Mouse (Mus musculus) intestine, postnatal 0 days (tissue): ENCODE measurements at regions not wholly inside any gene's neighbourhood (a gene's known extent, or its start where the extent isn't known, plus 50 kb on each side); places are given as distances from the start of the nearest gene placed in this dataset.

Source experiments
- ATAC-seq: fragments of 200-750 bp; cut with Nextera tagmentation; 2 replicates; pipeline ENCODE4 v1.8.0; 2017; ENCODE audit warnings: mild to moderate bottlenecking, moderate TSS enrichment, moderate library complexity
- H3K27ac ChIP-seq: fragments of 300-500 bp; sonication (generic); 2 replicates; pipeline ENCODE4 v1.5.1; 2014; ENCODE audit warnings: mild to moderate bottlenecking, low read depth, low read length, moderate library complexity
- H3K27me3 ChIP-seq: fragments of 300-500 bp; sonication (generic); replicated peaks from 2 replicates; pipeline ENCODE4 v1.6.1; 2014; ENCODE audit warnings: low read length, mixed read lengths; ENCODE audit not compliant: control insufficient read depth, insufficient read depth
- H3K36me3 ChIP-seq: fragments of 300-500 bp; sonication (generic); 2 replicates; pipeline ENCODE4 v1.6.1; 2014; ENCODE audit warnings: mild to moderate bottlenecking, moderate library complexity; ENCODE audit not compliant: control insufficient read depth, insufficient read depth
- H3K4me1 ChIP-seq: fragments of 300-500 bp; sonication (generic); replicated peaks from 2 replicates; pipeline ENCODE4 v1.6.1; 2014; ENCODE audit warnings: antibody characterized with exemption, low read length, mixed read lengths; ENCODE audit not compliant: control insufficient read depth, insufficient read depth
- H3K4me2 ChIP-seq: fragments of 300-500 bp; sonication (generic); replicated peaks from 2 replicates; pipeline ENCODE4 v1.6.1; 2014; ENCODE audit warnings: low read depth, mild to moderate bottlenecking, moderate library complexity
- H3K4me3 ChIP-seq: fragments of 300-500 bp; sonication (generic); 2 replicates; pipeline ENCODE4 v1.5.1; 2014; ENCODE audit warnings: low read depth, low read length
- H3K9ac ChIP-seq: fragments of 300-500 bp; sonication (generic); 2 replicates; pipeline ENCODE4 v1.6.1; 2014; ENCODE audit warnings: mild to moderate bottlenecking, low read depth, low read length
- H3K9me3 ChIP-seq: fragments of 300-500 bp; sonication (generic); 2 replicates; pipeline ENCODE4 v1.6.1; 2016; ENCODE audit warnings: mixed run types; ENCODE audit not compliant: control insufficient read depth
- CTCF ChIP-seq: sonication (generic); IDR thresholded peaks from 2 replicates; pipeline ENCODE4 v1.5.1; 2016; ENCODE audit warnings: low read depth, mild to moderate bottlenecking, control low read depth, antibody characterized with exemption, moderate library complexity
- WGBS: fragments of 180-500 bp; shearing (Covaris S2); extraction: QIAGEN DNeasy Blood & Tissue Kit; methylation state at CpG from one replicate; pipeline ENCODE4 v1.1.7; 2014; 5-methylcytosine and 5-hydroxymethylcytosine counted together

DNA sequence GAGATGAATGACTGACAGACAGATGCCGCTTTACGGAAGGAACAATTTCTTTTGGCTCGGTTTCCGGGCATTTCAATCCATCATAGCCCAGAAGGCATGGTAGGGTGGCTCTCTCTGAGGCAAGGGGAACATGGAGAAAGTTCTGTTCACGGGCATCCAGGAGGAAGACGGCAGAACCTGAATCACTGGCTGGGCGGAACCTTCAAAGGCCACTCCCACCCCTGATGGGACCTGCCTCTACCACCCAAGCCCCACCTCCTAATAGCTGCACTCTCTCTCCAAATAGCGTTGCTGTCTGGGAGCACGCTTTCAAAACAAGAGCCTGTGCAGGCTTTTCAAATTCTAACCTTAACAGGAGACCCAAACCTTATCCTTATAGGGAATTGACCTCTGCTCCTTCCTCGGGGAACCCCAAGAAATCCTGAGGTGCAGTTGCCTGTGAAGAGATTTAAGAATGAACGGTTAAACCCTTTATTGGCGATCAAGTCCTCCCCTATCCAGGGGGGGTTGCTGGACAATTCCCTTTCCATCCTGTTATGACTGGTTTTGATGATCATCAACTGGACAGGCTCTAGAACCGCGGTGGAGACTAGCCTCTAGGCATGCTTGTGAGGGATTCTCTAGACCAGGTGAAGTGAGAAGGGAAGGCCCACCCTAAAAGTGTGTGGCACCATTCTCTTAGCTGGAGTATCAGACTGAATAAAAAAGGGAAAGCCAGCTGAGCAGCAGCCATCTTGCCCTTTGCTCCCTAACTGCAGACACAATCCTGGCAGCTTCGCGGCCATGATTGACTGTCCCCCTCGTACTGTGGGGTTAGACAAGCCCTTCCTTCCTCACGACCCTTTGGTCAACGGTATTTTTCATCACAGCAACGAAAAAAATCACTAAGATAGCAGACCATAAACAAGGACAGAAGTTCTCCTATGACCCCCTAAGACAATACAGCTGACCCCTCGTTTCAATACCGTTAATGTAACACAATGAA, 184.5 kb upstream of the Dyrk2 start:
- Histone ChIP-seq H3K36me3 (no peaks in the 10 kb centered on the region), H3K9ac (no peak overlapping the region), H3K4me1 (no peaks in the 10 kb centered on the region), H3K4me2 (no peak overlapping the region), H3K4me3 (no peak overlapping the region), H3K27ac (no peak overlapping the region), H3K9me3 (no peaks in the 10 kb centered on the region), H3K27me3 (no peaks in the 10 kb centered on the region)
- 78% methylated on average over 22 of the region's 22 CpGs for WGBS
- TF ChIP-seq CTCF: no peak
- no peak for ATAC-seq

GRCm38 (mm10) chr10:119052441-119053041, 182.5 kb upstream of the Dyrk2 start:
- H3K9me3 ChIP-seq: no peaks in the 10 kb centered on the region
- TF ChIP-seq CTCF: peak; percentile 47
- H3K9ac ChIP-seq: no peak overlapping the region
- no peaks in the 10 kb centered on the region for H3K27me3 ChIP-seq
- H3K4me3 ChIP-seq: no peak overlapping the region
- H3K4me1 ChIP-seq: no peaks in the 10 kb centered on the region
- no peak for ATAC-seq
- H3K36me3 ChIP-seq: no peaks in the 10 kb centered on the region
- H3K27ac ChIP-seq: no peak overlapping the region
- H3K4me2 ChIP-seq: no peak overlapping the region
- WGBS: 72% methylated on average over 1 of the region's 1 CpGs

- H3K4me1 ChIP-seq: no peaks in the 10 kb centered on the region
- H3K27ac ChIP-seq: no peak overlapping the region
- no peaks in the 10 kb centered on the region for H3K36me3 ChIP-seq
- TF ChIP-seq CTCF: no peak
- 56% methylated on average over 2 of the region's 2 CpGs for whole genome bisulfite sequencing
- H3K9ac ChIP-seq: no peak overlapping the region
- no peaks in the 10 kb centered on the region for H3K27me3 ChIP-seq
- no peak overlapping the region for H3K4me3 ChIP-seq
- H3K9me3 ChIP-seq: no peaks in the 10 kb centered on the region
- no peak for ATAC-seq
- H3K4me2 ChIP-seq: no peak overlapping the region
Observed at GRCm38 (mm10) chr10:119051598-119051997, 181.6 kb upstream of the Dyrk2 start.

DNA sequence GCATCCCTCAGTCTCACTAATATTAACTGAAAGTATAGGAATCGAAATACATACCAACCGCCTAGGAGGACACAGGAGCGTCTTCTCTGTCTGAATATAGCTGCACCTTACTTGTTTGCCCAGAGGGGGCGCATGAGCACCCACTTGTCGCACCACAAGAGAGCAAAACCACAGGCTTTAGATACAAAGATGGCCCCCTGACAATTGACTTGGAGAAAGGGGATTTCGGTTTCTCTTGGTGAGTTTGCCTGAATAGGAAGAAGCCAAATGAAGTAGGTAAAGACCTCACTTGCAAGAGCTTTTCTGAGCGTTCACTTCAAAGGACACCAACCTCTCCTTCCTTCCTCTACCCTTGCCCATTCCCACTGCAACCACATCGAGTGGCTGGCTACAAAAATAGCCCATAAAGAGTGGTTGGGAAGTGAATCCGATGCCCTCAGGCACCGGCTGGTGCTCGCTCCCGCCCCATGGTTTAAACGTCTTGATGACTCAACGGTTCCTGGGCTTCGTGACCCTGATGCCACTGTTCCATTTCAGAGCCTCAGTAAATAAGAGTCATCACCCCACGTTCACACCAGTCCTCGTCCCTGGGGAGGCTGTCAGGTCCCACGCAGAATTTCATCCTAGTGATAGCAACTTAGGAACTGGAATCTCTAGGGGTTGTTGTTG, 180.1 kb upstream of the Dyrk2 start:
- Histone ChIP-seq H3K4me3 (no peak overlapping the region), H3K27me3 (no peaks in the 10 kb centered on the region), H3K4me1 (no peaks in the 10 kb centered on the region), H3K36me3 (no peaks in the 10 kb centered on the region), H3K9me3 (no peaks in the 10 kb centered on the region), H3K9ac (no peak overlapping the region), H3K4me2 (no peak overlapping the region), H3K27ac (no peak overlapping the region)
- 83% methylated on average over 18 of the region's 18 CpGs for WGBS
- ATAC-seq: no peak
- TF ChIP-seq CTCF: peak; percentile 63

GRCm38 (mm10) chr10:119048643-119049420, 178.8 kb upstream of the Dyrk2 start:
- WGBS: 50% methylated on average over 6 of the region's 6 CpGs
- H3K4me2 ChIP-seq: no peak overlapping the region
- no peak for TF ChIP-seq CTCF
- H3K36me3 ChIP-seq: no peaks in the 10 kb centered on the region
- no peaks in the 10 kb centered on the region for H3K9me3 ChIP-seq
- no peak for ATAC-seq
- H3K9ac ChIP-seq: no peak overlapping the region
- H3K4me1 ChIP-seq: no peaks in the 10 kb centered on the region
- no peak overlapping the region for H3K4me3 ChIP-seq
- no peaks in the 10 kb centered on the region for H3K27me3 ChIP-seq
- H3K27ac ChIP-seq: no peak overlapping the region

- no peak overlapping the region for H3K4me3 ChIP-seq
- no peaks in the 10 kb centered on the region for H3K27me3 ChIP-seq
- H3K4me1 ChIP-seq: no peaks in the 10 kb centered on the region
- TF ChIP-seq CTCF: no peak
- no peak overlapping the region for H3K9ac ChIP-seq
- no peaks in the 10 kb centered on the region for H3K36me3 ChIP-seq
- H3K27ac ChIP-seq: no peak overlapping the region
- no peak for ATAC-seq
- 74% methylated on average over 13 of the region's 13 CpGs for WGBS
- H3K9me3 ChIP-seq: no peaks in the 10 kb centered on the region
- H3K4me2 ChIP-seq: no peak overlapping the region
Observed at GRCm38 (mm10) chr10:119045059-119045458, 175.1 kb upstream of the Dyrk2 start.
